Mouse (Mus musculus): ENCODE measurements around the gene Sp2. TPM values are rescaled to one million over a fixed set of nuclear protein-coding genes. Genes with fewer than 3 reads are reported as not detected.

Gene Sp2
- 10 to 100 TPM; 11.5 to 12.0 TPM for total RNA-seq (2021)
- long read RNA-seq, partial matches to known transcripts = 8 of 15 reads
- long read RNA-seq, other reads (novel, unspliced or antisense) = 7 of 15 reads

DNA sequence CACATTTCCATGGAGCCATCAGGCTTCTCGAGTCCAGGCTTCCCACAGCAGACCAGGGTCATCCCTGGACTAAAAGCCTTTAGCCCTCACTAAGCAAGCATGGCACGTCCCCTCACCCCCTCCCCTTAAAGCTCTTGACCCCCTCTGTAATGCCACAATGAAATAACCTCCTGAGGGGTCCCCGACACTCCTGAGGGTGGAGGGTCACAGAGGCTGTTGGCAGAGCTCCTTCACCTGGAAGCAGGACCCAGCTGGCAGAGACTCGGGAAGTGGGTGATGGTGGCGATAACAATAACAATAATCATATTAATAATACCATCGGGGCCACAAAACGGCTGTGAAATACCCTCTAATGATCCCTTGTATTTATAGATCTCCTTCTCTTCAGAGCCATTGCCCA, at the start of gene Sp2:
Sp2 (minus strand) TSS at position 101 of the 400 bp plus-strand sequence.
- DNase-seq (ENCODE audit: low spot score in 2 of 2) = no peak

DNA sequence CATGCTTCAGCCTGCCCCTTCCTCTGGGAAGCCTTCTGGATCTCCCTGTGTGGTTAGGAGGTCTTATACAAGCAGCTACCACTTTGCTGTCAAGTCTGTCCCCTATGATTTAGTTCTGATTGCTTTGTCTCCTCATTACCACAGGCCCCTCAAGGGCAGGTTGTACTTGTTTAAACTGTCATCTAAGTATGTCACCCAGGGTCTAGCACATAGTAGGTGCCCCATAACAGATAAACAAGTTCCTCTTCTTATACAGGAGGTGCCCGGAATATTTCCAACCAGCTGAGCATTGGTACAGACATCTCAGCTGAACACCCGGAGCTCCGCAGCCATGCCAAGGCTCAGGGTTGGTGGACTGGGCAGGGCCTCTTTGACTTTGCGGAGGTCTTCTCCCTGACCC, 49.7 kb upstream of the Sp2 start:
- DNase-seq (ENCODE audit: low spot score in 2 of 2) = no peak

DNA sequence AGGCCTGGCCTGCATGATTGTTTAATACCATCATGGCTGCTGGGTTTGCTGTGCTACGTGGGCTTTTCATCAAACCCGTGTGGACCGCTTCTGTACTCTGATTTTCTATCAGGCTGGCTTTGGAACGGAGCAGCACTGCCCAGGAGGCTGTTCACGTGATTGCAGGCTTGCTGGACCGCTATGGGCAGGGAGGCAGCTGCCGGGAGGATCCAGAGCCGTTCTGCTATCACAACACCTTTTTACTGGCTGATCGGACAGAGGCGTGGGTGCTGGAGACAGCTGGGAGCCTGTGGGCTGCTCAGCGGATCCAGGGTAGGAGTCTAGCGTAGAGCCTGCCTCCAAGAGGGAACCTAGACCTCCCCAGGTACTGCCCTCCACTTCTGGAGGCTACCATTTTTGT, 49.2 kb upstream of the Sp2 start:
- DNase-seq (ENCODE audit: low spot score in 2 of 2) = no peak

DNA sequence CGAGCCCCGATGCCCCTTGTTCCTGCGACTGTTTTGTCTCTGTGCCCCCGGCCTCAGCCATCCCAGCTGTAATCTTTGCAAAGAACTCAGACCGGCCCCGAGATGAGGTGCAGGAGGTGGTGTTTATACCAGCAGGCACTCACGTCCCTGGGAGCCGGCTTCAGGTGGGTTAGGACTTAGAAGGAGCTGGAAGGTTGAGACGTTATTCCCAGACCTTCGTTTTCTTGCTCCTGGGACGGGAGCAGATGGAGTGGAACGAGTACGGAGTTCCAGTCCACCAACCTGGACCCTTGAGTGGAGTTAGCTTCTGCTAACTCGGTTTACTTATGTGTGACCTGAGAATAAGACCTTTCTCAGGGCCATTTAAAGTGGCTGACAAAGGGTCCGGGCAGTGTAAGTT, 47.7 kb upstream of the Sp2 start:
- DNase-seq (ENCODE audit: low spot score in 2 of 2) = no peak

DNA sequence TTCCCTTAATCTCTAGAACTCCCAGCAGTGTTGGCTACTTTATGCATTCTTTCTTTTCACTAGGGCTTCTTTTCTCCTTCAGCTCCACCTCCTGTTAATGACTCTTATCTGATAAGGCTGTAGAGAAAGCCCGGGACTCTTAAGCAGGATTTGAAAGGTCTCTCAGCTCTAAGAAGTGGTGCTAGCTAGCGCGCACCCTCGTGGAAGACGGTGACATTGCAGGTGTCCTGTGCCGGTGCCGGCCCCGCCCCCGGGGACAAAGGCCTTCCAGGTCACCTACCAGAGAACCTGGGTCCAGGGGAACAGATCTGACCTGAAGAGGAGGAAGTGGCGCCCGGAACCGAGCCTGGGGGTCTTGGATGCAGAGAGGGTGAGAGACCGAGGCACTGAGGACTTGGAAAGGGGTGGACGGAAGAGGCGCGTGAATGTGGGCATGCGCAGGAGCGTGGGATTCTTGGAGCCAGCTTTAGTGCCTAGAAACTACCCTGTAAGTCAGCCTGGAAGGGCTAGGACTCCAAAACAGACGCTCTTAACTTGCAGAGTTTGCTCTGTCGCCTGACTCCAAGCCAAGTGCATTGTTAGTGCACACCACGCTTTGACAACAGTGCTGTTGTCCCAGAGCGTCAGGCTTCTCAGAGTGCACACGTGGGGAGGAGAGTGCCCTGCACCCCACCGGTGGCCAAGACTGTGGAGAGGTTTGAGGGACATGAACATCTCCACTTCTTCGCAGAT, 47.1 kb upstream of the Sp2 start, which contains the start of gene Scrn2:
Scrn2 (plus strand) TSS at position 253 of the 732 bp plus-strand sequence.
- peak; percentile 83 to 88 for DNase-seq (ENCODE audit: low spot score in 2 of 2)

DNA sequence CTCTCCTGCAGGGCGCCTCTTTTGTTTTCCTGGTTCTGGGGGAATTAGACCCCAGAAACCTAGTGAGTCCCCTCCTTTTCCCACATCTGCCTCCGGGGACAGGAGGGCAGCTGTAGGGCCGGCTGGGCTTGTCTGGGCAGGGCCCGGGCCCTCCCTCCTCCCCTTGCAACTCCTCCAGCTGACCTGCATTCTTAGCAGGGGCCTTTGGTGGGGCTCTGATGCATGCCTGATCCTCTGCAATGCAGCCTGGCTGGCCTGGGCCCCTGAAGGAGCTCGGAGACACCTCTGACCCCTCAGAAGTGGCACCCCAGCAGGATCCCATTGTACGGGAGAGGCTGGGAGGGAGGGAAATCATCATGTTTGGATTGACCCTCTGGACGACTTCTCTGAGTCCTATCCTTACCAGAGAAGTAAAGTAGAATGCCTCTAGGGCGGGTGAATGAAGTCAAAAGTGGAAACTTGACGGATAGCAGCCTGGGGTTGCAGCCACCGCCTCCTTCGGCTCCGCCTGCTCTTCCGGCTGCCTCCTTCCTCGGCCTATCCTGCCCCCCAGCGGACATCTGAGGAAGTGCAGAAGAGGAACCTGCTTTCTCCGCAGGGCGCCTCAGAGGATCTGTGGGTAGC, 43.1 kb upstream of the Sp2 start:
- peak; percentile 90 to 91 for DNase-seq (ENCODE audit: low spot score in 2 of 2)

- DNase-seq (ENCODE audit: low spot score in 2 of 2) = no peak
Observed at GRCm38 (mm10) chr11:97024977-97025376, 42.2 kb upstream of the Sp2 start.

GRCm38 (mm10) chr11:97021873-97022484, 39.2 kb upstream of the Sp2 start:
- DNase-seq (ENCODE audit: low spot score in 2 of 2) = peak; percentile 73 to 82

- no peak for DNase-seq (ENCODE audit: low spot score in 2 of 2)
Observed at GRCm38 (mm10) chr11:97021121-97021765, 38.5 kb upstream of the Sp2 start.

GRCm38 (mm10) chr11:97019345-97019708, 36.6 kb upstream of the Sp2 start:
- no peak for DNase-seq (ENCODE audit: low spot score in 2 of 2)

DNA sequence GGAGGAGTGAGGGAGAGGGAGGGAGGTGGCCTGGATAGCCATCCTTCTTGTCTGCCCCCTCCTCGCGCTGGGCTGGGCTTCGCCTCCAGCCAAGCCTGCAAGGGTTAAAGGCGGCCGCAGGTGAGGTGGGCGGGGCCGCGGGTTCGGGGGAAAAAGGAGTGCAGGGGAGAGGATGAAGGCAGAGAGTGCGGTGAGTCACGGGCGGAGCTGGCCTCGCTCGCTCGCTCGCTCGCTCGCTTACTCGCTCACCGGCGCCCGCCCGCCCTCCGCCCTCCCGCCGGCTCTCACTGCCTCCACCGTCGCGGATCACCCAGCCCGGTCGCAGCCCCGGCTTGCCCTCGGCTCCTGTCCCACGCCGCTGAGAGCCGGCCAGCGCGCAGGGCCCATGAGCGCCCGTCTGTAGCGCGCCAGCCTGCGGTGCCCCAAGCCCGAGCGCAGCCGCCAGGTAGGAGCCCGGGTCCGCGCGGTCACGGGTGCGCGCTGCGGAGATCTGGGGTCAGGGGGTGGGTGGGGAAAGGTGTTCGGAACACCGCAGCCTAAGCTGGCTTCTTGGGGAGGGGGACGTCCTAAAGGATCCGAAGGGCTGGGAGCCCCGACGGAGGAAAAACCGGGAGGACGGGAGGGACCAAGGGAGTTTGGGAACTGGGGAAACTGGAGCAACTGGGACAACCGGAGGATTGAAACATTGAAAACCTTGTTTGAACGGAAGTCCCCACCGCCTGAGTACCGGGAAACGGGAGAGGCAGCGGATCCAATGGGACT, 36.0 kb upstream of the Sp2 start:
- no peak for DNase-seq (ENCODE audit: low spot score in 2 of 2)

- DNase-seq (ENCODE audit: low spot score in 2 of 2) = no peak
Observed at GRCm38 (mm10) chr11:97017696-97018582, 35.2 kb upstream of the Sp2 start.

DNA sequence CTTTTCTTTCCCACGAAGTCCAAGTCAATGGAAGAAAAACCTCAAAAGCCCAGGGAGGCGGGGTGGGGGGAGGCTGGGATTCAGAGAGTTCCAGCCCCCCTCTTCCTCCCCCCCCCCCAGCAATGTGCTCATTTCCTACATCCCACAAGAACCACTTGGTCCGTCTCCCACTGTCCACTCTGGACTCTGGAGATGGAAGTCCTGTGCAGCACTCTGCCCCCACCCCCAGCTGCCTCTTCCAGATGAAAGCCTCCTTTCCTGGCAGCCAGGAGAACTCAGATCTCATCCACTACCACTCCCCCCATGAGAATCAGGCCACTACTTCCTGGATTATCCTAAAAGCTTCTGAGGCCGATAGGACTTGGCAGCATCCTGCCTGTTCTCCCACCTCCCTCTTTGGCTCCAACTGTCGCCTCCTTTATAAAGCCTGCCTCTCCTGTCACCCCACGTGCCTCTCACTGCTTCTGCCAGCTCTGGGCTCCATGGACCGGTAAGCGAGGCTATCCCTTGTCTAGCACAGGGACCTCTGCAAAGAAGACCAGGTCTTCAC, 30.4 kb upstream of the Sp2 start, which contains the start of gene Sp6:
Sp6 (plus strand) TSS at position 274 of the 550 bp plus-strand sequence.
- no peak for DNase-seq (ENCODE audit: low spot score in 2 of 2)

- DNase-seq (ENCODE audit: low spot score in 2 of 2) = no peak
Observed at GRCm38 (mm10) chr11:97009198-97009790, 26.5 kb upstream of the Sp2 start.

DNA sequence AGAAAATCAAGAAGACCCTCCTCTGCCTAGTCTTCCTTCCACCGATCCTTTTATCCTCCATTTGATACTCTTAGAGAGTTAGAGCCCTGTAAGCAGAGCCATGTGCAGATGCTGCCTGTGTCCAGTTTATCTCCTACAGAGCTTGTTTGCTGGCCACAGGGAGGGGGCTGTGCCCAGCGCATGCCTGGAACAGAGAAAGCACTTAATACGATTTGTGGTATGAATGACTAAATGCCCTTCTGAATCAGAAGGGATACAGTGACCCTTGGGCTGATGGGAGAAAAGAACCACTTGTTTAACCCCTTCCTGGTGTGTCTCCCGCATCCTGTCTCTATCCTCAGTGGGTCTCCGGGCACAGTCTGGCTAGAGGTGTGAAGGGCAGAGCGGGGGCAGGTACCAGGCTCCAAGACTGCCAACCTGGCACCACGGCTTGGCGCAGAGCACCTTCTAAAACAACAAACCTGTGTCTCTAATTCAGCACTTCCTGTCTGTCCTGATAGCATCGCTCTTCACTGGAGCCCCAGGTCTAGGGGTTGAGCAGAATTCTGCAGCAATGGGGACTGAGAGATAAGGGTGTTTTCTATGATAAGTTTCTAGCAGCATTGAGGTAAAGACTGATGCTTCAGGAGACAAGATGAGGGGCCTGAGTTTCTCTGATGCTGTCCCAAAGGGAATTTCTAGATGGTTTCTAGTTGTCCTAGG, 24.5 kb upstream of the Sp2 start:
- no peak for DNase-seq (ENCODE audit: low spot score in 2 of 2)

GRCm38 (mm10) chr11:97003170-97003569, 20.4 kb upstream of the Sp2 start:
- no peak for DNase-seq (ENCODE audit: low spot score in 2 of 2)

DNA sequence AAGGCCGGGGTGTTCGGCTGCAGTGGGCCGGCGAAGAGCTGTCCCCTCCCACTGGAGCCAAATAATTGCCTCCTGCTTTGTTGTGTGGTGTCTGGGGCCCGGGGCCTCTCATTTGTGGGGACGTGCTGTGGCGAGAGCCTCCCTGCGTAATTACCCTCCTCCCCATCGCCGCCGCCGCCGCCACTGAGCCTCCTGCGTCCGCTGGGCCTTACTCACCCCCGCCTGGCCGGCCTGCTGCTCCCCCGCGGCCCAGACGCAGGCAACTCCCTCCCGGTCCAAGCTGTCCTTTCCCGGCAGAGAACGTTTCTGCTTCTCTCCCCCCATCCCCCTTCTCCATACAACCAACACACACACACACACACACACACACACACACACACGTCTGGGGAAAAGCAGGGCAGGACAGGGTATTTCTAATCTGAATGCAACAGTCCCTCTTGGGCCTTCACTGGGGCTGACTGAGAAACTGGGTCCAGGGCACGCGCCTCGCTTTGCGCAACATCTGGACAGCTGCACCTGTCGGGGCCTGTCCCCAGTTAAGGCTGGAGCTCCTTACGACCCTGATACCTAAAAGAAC, 14.7 kb upstream of the Sp2 start:
- peak; percentile 32 to 55 for DNase-seq (ENCODE audit: low spot score in 2 of 2)

DNA sequence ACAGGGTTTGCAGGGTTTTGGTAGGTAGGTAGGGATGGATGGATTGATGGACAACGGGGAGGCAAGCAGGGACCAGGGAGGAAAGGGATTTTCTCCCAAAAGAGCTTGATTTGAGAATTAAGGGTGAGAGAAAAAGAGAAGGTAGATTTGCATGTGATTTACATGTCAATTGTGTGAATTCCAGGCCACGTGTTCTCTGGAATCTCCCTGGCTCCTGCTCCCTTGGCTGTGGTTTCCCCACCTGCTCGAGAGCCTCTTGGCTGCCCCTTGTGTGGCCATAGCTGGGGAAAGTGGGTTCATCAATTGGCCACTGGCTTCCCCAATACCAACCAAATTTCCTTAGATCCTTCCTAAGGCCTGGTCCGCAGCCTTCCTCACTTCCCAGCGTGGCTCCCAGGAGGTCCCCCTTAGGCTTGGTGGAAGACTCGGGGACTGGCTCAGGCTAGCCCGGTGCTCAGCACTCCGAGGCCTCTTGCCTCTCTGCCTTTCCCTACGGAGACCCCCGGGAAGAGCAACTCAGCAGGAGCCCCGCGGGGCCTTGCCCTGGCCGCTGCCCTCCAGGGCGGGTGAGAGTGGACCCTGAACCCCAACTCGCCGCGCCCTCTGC, 14.1 kb upstream of the Sp2 start:
- no peak for DNase-seq (ENCODE audit: low spot score in 2 of 2)
